Mouse (Mus musculus) heart, adult 2 months (tissue): Measurements from ENCODE around the gene Cep97.

Source experiments
- CTCF ChIP-seq: fragments of 200-600 bp; IDR thresholded peaks from 2 replicates; pipeline ENCODE4 v1.8.1; 2022; ENCODE audit warnings: antibody characterized with exemption, mild to moderate bottlenecking, moderate library complexity
- POLR2A ChIP-seq: fragments of 200-500 bp; IDR thresholded peaks from 2 replicates; pipeline ENCODE4 v1.6.1; 2011; ENCODE audit warnings: mild to moderate bottlenecking, low read depth, low read length, control low read depth; ENCODE audit not compliant: insufficient read depth

DNA sequence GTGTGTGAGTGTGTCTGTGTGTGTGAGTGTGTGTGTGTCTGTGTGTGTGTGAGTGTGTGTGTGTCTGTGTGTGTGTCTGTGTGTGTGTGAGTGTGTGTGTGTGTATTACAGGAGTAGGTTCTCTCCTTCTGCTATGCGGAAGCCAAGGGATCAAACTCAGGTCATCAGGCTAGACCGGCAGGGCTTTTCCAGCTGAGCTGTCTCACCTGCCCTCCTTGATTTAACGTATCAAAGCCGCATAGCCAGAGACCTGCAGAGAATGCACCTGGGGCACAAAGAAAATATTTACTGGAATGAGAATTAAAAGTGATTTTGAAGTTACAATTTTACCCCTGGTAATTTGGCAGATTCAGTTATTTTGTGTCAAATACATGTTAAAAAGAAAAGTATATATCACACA is 82.1 kb downstream of the Cep97 start:
- TF ChIP-seq POLR2A (no peak), CTCF (no peak)
